Mouse (Mus musculus) heart, embryonic 14.5 days (tissue): Measurements from ENCODE around the gene Lck. TPM values are rescaled to one million over a fixed set of nuclear protein-coding genes. Genes with fewer than 3 reads are reported as not detected.
A peak's percentile ranks its signal among the peaks of the same experiment; 100 is the strongest.
"Not testable (repeated sequence)": the region's sequence is repeated elsewhere in the genome, so short reads cannot be mapped to it uniquely, and the experiment has no call there.

ENCODE experiments used
- ATAC-seq: fragments of 200-750 bp; cut with Nextera tagmentation; 2 replicates; pipeline ENCODE4 v1.8.0; 2017; ENCODE audit warnings: low read depth, moderate TSS enrichment; ENCODE audit not compliant: insufficient number of reproducible peaks, insufficient read depth, low FRiP score
- H3K27ac ChIP-seq, 2 experiments: fragments of 200-500 bp in 1 of 2; fragments of 300-500 bp in 1 of 2; sonication (generic) in 1 of 2; replicated peaks in 1 of 2; 2 replicates each; pipeline ENCODE4 v1.5.1; 2012 to 2014; ENCODE audit warnings: low read depth in 2 of 2, low read length in 2 of 2, control low read depth in 1 of 2, mild to moderate bottlenecking in 1 of 2, mixed read lengths in 1 of 2; ENCODE audit not compliant: control insufficient read depth in 1 of 2, insufficient read depth in 1 of 2
- H3K27me3 ChIP-seq: fragments of 300-500 bp; sonication (generic); 2 replicates; pipeline ENCODE4 v1.6.1; 2014; ENCODE audit warnings: mild to moderate bottlenecking, low read length, control low read depth; ENCODE audit not compliant: control insufficient read depth, insufficient read depth
- H3K36me3 ChIP-seq: fragments of 300-500 bp; sonication (generic); 2 replicates; pipeline ENCODE4 v1.6.1; 2014; ENCODE audit warnings: mild to moderate bottlenecking, control low read depth, low read length, mixed read lengths; ENCODE audit not compliant: control insufficient read depth, insufficient read depth
- H3K4me1 ChIP-seq, 2 experiments: fragments of 200-500 bp in 1 of 2; fragments of 300-500 bp in 1 of 2; sonication (generic) in 1 of 2; 2 replicates each; pipeline ENCODE4 v1.6.1; 2012 to 2014; ENCODE audit warnings: low read length in 2 of 2, control low read depth in 1 of 2, mixed read lengths in 1 of 2; ENCODE audit not compliant: control insufficient read depth in 2 of 2, insufficient read depth in 2 of 2
- H3K4me2 ChIP-seq: fragments of 300-500 bp; sonication (generic); 2 replicates; pipeline ENCODE4 v1.6.1; 2014; ENCODE audit warnings: mild to moderate bottlenecking, low read length
- H3K4me3 ChIP-seq, 2 experiments: fragments of 200-500 bp in 1 of 2; fragments of 300-500 bp in 1 of 2; sonication (generic) in 1 of 2; 2 replicates each; pipeline ENCODE4 v1.5.1; 2012 to 2014; ENCODE audit warnings: low read length in 2 of 2, mild to moderate bottlenecking in 2 of 2, control low read depth in 1 of 2, low read depth in 1 of 2, moderate library complexity in 1 of 2; ENCODE audit not compliant: control insufficient read depth in 1 of 2, insufficient read depth in 1 of 2
- H3K9ac ChIP-seq: fragments of 300-500 bp; sonication (generic); 2 replicates; pipeline ENCODE4 v1.6.1; 2014; ENCODE audit warnings: mild to moderate bottlenecking, low read length
- H3K9me3 ChIP-seq: fragments of 300-500 bp; sonication (generic); 2 replicates; pipeline ENCODE4 v1.6.1; 2016; ENCODE audit warnings: low read length, control low read depth; ENCODE audit not compliant: control insufficient read depth
- WGBS: fragments of 180-500 bp; shearing (Covaris S2); extraction: QIAGEN DNeasy Blood & Tissue Kit; methylation state at CpG from one replicate; pipeline ENCODE4 v1.1.7; 2014; 5-methylcytosine and 5-hydroxymethylcytosine counted together
- polyA plus RNA-seq: library from polyadenylated mRNA; unstranded; fragments of >200 nt; fragmentation: Nextera tagmentation; extraction: Ambion mirVana; gene quantifications from 2 replicates; pipeline ENCODE4 v1.2.1, GENCODE M21; 2014

Lck gene
- polyA plus RNA-seq, 1 experiment from 2014 or later: 2.6 TPM

DNA sequence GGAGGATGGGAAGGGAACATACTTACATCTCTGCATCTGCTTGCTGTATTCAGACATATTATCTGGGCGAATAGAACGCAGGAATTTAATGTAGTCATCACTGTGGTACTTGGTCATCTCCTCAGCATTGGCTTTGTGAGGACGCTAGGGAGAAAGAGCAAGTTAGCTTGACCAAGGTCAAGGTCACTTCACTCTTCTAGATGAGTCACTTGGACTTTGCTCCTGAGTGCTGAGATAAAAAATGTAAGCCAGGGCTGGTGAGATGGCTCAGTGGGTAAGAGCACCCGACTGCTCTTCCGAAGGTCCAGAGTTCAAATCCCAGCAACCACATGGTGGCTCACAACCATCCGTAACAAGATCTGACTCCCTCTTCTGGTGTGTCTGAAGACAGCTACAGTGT is 44.5 kb downstream of the Lck start:
- peaks cover 91% of the 10 kb centered on the region for H3K36me3 ChIP-seq
- not testable (repeated sequence) for H3K9me3 ChIP-seq, H3K4me2 ChIP-seq, H3K4me1 ChIP-seq, H3K27me3 ChIP-seq, ATAC-seq, H3K9ac ChIP-seq, H3K27ac ChIP-seq, H3K4me3 ChIP-seq
- WGBS: 83% methylated on average over 5 of the region's 6 CpGs

- Histone ChIP-seq H3K4me2 (no peak overlapping the region), H3K4me3 (no peak overlapping the region), H3K27ac (peak overlapping the region in 1 of 2 experiments; percentile 55; a peak in 1 of 4 replicates), H3K27me3 (no peaks in the 10 kb centered on the region), H3K9me3 (no peaks in the 10 kb centered on the region), H3K36me3 (peaks cover 95% of the 10 kb centered on the region), H3K4me1 (peaks cover 3 to 6% of the 10 kb centered on the region in 2 experiments; a peak in 2 of 4 replicates), H3K9ac (no peak overlapping the region)
- ATAC-seq: no peak
- WGBS: 89% methylated on average over 3 of the region's 3 CpGs
These were observed 47.6 kb downstream of the Lck start for GRCm38 (mm10) chr4:129525889-129526288.

DNA sequence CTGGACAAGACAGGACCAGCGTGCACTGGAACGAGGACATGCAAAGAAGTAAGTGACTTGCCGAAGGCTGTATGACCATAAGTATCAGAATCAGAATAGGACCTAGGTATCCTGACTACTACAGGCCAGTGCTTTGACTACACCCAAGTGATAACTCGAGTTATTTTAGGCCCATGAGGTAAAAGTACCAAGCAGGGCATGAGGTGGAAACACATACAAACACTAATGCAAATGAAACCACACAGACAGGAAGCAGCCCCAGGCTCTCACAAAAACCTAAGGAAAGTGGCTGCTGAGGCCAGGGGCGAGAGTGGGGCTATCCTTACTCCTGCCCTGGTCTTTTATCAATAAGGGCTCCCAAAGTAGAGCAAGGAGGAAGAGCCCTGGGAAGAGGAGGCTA is 48.1 kb downstream of the Lck start:
- ATAC-seq: no peak
- Histone ChIP-seq H3K9me3 (no peaks in the 10 kb centered on the region), H3K36me3 (peaks cover 95% of the 10 kb centered on the region), H3K27me3 (no peaks in the 10 kb centered on the region), H3K4me3 (no peak overlapping the region), H3K9ac (no peak overlapping the region), H3K27ac (peak overlapping the region; percentile 47 to 55; a peak in 1 of 4 replicates), H3K4me2 (no peak overlapping the region), H3K4me1 (peaks cover 3 to 6% of the 10 kb centered on the region in 2 experiments; a peak in 2 of 4 replicates)
- WGBS: 61% methylated on average over 5 of the region's 5 CpGs

- WGBS: 78% methylated on average over 8 of the region's 8 CpGs
- peaks cover 2 to 4% of the 10 kb centered on the region in 2 experiments; a peak in 1 of 4 replicates for H3K4me1 ChIP-seq
- H3K9me3 ChIP-seq: no peaks in the 10 kb centered on the region
- H3K36me3 ChIP-seq: peaks cover 84% of the 10 kb centered on the region
- ATAC-seq: no peak
- no peak overlapping the region for H3K27ac ChIP-seq
- no peak overlapping the region for H3K9ac ChIP-seq
- H3K4me3 ChIP-seq: no peak overlapping the region
- no peaks in the 10 kb centered on the region for H3K27me3 ChIP-seq
- H3K4me2 ChIP-seq: no peak overlapping the region
These were observed 54.9 kb downstream of the Lck start for GRCm38 (mm10) chr4:129518519-129518918.

- ATAC-seq: no peak
- H3K27ac ChIP-seq: no peak overlapping the region
- no peak overlapping the region for H3K4me2 ChIP-seq
- H3K4me3 ChIP-seq: no peak overlapping the region
- peaks cover 68% of the 10 kb centered on the region for H3K36me3 ChIP-seq
- peaks cover 6 to 9% of the 10 kb centered on the region in 2 experiments; a peak in 3 of 4 replicates for H3K4me1 ChIP-seq
- H3K27me3 ChIP-seq: no peaks in the 10 kb centered on the region
- H3K9ac ChIP-seq: no peak overlapping the region
- H3K9me3 ChIP-seq: no peaks in the 10 kb centered on the region
- WGBS: 49% methylated on average over 2 of the region's 2 CpGs
These were observed 56.5 kb downstream of the Lck start for GRCm38 (mm10) chr4:129516925-129517324.

GRCm38 (mm10) chr4:129514300-129514898 is 59.0 kb downstream of the Lck start:
- Histone ChIP-seq H3K4me2 (peak overlapping the region; percentile 73), H3K9me3 (no peaks in the 10 kb centered on the region), H3K4me3 (peak overlapping the region; percentile 67 to 72), H3K36me3 (peaks cover 44% of the 10 kb centered on the region), H3K4me1 (peaks cover 10 to 11% of the 10 kb centered on the region in 2 experiments), H3K9ac (peak overlapping the region; percentile 99), H3K27ac (peak overlapping the region; percentile 37 to 82; a peak in 3 of 4 replicates), H3K27me3 (no peaks in the 10 kb centered on the region)
- ATAC-seq: peak; percentile 59
- WGBS: 1% methylated on average over 33 of the region's 35 CpGs

- H3K4me1 ChIP-seq: peaks cover 15% of the 10 kb centered on the region in 2 experiments
- ATAC-seq: peak; percentile 23; the same call in 1 of the 2 replicates
- WGBS: under 1% methylated on average over 40 of the region's 57 CpGs
These were observed 59.5 kb downstream of the Lck start for GRCm38 (mm10) chr4:129513891-129514290.

More at GRCm38 (mm10) chr4:129513891-129514290, 59.5 kb downstream of the Lck start:
- peak overlapping the region; percentile 37 to 82; a peak in 3 of 4 replicates for H3K27ac ChIP-seq
- H3K9me3 ChIP-seq: no peaks in the 10 kb centered on the region
- no peaks in the 10 kb centered on the region for H3K27me3 ChIP-seq
- peak overlapping the region; percentile 67 to 72 for H3K4me3 ChIP-seq
- peaks cover 39% of the 10 kb centered on the region for H3K36me3 ChIP-seq
- H3K9ac ChIP-seq: peak overlapping the region; percentile 99
- H3K4me2 ChIP-seq: peak overlapping the region; percentile 73
